In genomic region chr17:25475946-25476744, GRCm38 (mm10) we compare ENCODE assay signal across 8 mouse cellular contexts. TPM values are rescaled to one million over a fixed set of nuclear protein-coding genes. Genes with fewer than 3 reads are reported as not detected.
A peak's percentile ranks its signal among the peaks of the same experiment; 100 is the strongest.
DNase-seq lines count a peak whose midpoint lies in the region; ATAC-seq and TF ChIP-seq lines count a peak whose summit lies in the region.

No protein-coding gene starts in this region.

- no peak overlapping the region for H3K4me2 ChIP-seq in kidney, embryonic 14.5 days (replicated peaks; ENCODE audit: low read depth, low read length)
- no peak overlapping the region for H3K4me2 ChIP-seq in liver, postnatal 0 days (ENCODE audit: low read depth, low read length)

- H3K4me3 ChIP-seq in kidney, embryonic 14.5 days (ENCODE audit: low read length), result no peak overlapping the region
- H3K4me3 ChIP-seq in liver, postnatal 0 days (ENCODE audit: low read depth, low read length), result no peak overlapping the region

- peaks cover 3% of the 10 kb centered on the region for H3K27me3 ChIP-seq in kidney, embryonic 14.5 days (ENCODE audit: control insufficient read depth, insufficient read depth, low read length)
- no peaks in the 10 kb centered on the region for H3K27me3 ChIP-seq in liver, postnatal 0 days (ENCODE audit: insufficient read depth, low read length)

- TF ChIP-seq EP300 in liver, postnatal 0 days (IDR thresholded peaks at IDR 0.05; ENCODE audit: low read depth), result no peak

- no peaks in the 10 kb centered on the region for H3K9me3 ChIP-seq in kidney, embryonic 14.5 days (ENCODE audit: control insufficient read depth, low read length)
- no peaks in the 10 kb centered on the region for H3K9me3 ChIP-seq in liver, postnatal 0 days (ENCODE audit: low read length)

- TF ChIP-seq CTCF in liver, postnatal 0 days (IDR thresholded peaks at IDR 0.05; ENCODE audit: low read depth), result peak; percentile 89

- no peak overlapping the region for H3K27ac ChIP-seq in kidney, embryonic 14.5 days (ENCODE audit: low read depth, low read length)
- H3K27ac ChIP-seq in liver, postnatal 0 days (ENCODE audit: low read depth), result no peak overlapping the region

- ATAC-seq in kidney, embryonic 14.5 days (ENCODE audit: low FRiP score, low TSS enrichment), result no peak
- no peak for ATAC-seq in liver, postnatal 0 days
- no peak for ATAC-seq in megakaryocyte-erythroid progenitor cell, adult 5-6 weeks (replicated peaks; ENCODE audit: low FRiP score, low TSS enrichment, poor library complexity, severe bottlenecking)

- no peak overlapping the region; the same call in 1 of the 2 replicates for H3K9ac ChIP-seq in kidney, embryonic 14.5 days (ENCODE audit: low read depth, low read length)
- no peak overlapping the region for H3K9ac ChIP-seq in liver, postnatal 0 days (replicated peaks)

- no peaks in the 10 kb centered on the region for H3K36me3 ChIP-seq in kidney, embryonic 14.5 days (ENCODE audit: control insufficient read depth, insufficient read depth, low read length)
- no peaks in the 10 kb centered on the region for H3K36me3 ChIP-seq in liver, postnatal 0 days (replicated peaks; ENCODE audit: insufficient read depth, low read length)

- 38% methylated on average over 19 of the region's 19 CpGs for WGBS in kidney, embryonic 14.5 days
- 39% methylated on average over 19 of the region's 19 CpGs for WGBS in liver, postnatal 0 days (ENCODE audit: insufficient replicate concordance)

- no peaks in the 10 kb centered on the region for H3K4me1 ChIP-seq in kidney, embryonic 14.5 days (ENCODE audit: control insufficient read depth, insufficient read depth, low read length)
- peaks cover 3% of the 10 kb centered on the region; the same call in 1 of the 2 replicates for H3K4me1 ChIP-seq in liver, postnatal 0 days (ENCODE audit: insufficient read depth)

- peak; percentile 56 for DNase-seq in kidney, adult 9 months
- DNase-seq in NIH3T3 (ENCODE audit: low read depth), result peak; percentile 83
- DNase-seq in cerebellum, postnatal 14 days, result peak; percentile 76 to 77
- DNase-seq in induced T-regulatory cell, adult 2 months (ENCODE audit: low read depth), result peak; percentile 80
- DNase-seq in liver, postnatal 0 days, result peak; percentile 48
- peak; percentile 50 for DNase-seq in right cerebral cortex, postnatal 14 days

RNA-seq across cellular contexts. Expression of gene Sstr5, which starts 20.9 kb away (rescaled TPM):
- polyA plus RNA-seq in kidney, embryonic 14.5 days (2014; fragmentation: Nextera tagmentation; extraction: Ambion mirVana), result not detected in 2 replicates
- not detected in 2 replicates for polyA plus RNA-seq in liver, postnatal 0 days (2015; fragmentation: Nextera tagmentation; extraction: Ambion mirVana)
- total RNA-seq in megakaryocyte-erythroid progenitor cell, adult 5-6 weeks (2014; fragmentation: Nextera tagmentation), result not detected in 2 replicates
- total RNA-seq in megakaryocyte-erythroid progenitor cell, adult 5-6 weeks (2017), result not detected in 2 replicates

RNA-seq across cellular contexts. Expression of gene Tekt4, which starts 21.7 kb away (rescaled TPM):
- polyA plus RNA-seq in kidney, embryonic 14.5 days (2014; fragmentation: Nextera tagmentation; extraction: Ambion mirVana), result not detected in 2 replicates
- polyA plus RNA-seq in liver, postnatal 0 days (2015; fragmentation: Nextera tagmentation; extraction: Ambion mirVana), result 0.07 and 0.15 TPM in 2 replicates
- total RNA-seq in megakaryocyte-erythroid progenitor cell, adult 5-6 weeks (2014; fragmentation: Nextera tagmentation), result not detected in 2 replicates
- not detected in 2 replicates for total RNA-seq in megakaryocyte-erythroid progenitor cell, adult 5-6 weeks (2017)

RNA-seq across cellular contexts. Expression of gene Cacna1h, which starts 42.6 kb away (rescaled TPM):
- 3.0 and 4.0 TPM in 2 replicates for polyA plus RNA-seq in kidney, embryonic 14.5 days (2014; fragmentation: Nextera tagmentation; extraction: Ambion mirVana)
- 0.15 and 0.17 TPM in 2 replicates for polyA plus RNA-seq in liver, postnatal 0 days (2015; fragmentation: Nextera tagmentation; extraction: Ambion mirVana)
- 0.67 and 3.8 TPM in 2 replicates for total RNA-seq in megakaryocyte-erythroid progenitor cell, adult 5-6 weeks (2014; fragmentation: Nextera tagmentation)
- total RNA-seq in megakaryocyte-erythroid progenitor cell, adult 5-6 weeks (2017), result 0.15 TPM in 1 of 2 replicates, not detected in the other
